Mouse (Mus musculus): ENCODE measurements at regions not wholly inside any gene's neighbourhood (a gene's known extent, or its start where the extent isn't known, plus 50 kb on each side); places are given as distances from the start of the nearest gene placed in this dataset.

- TF ChIP-seq CTCF (IDR thresholded peaks at IDR 0.05; ENCODE audit: borderline replicate concordance, insufficient read depth, low read length) (no peak), POLR2A (IDR thresholded peaks at IDR 0.05; ENCODE audit: low read depth, low read length) (no peak)
Observed at GRCm38 (mm10) chr2:160093078-160093477, 240.9 kb downstream of the Gm826 start.
